Mouse (Mus musculus) liver, embryonic 14.5 days (tissue): ENCODE measurements around the gene Gm10722. TPM values are rescaled to one million over a fixed set of nuclear protein-coding genes. Genes with fewer than 3 reads are reported as not detected.
"Not testable (repeated sequence)": the region's sequence is repeated elsewhere in the genome, so short reads cannot be mapped to it uniquely, and the experiment has no call there.

Experiments used
- ATAC-seq: fragments of 200-750 bp; cut with Nextera tagmentation; 2 replicates; pipeline ENCODE4 v1.8.0; 2017; ENCODE audit warnings: moderate number of reproducible peaks, mild to moderate bottlenecking, moderate library complexity; ENCODE audit not compliant: insufficient read depth
- DNase-seq, 3 experiments: peaks; one replicate each; pipeline ENCODE4 v3.0.0-alpha.2; 2012 to 2013; ENCODE audit warnings: low read depth in 3 of 3, low spot score in 3 of 3
- H3K27ac ChIP-seq: fragments of 300-500 bp; sonication (generic); 2 replicates; pipeline ENCODE4 v1.5.1; 2014; ENCODE audit warnings: moderate library complexity, mild to moderate bottlenecking, control low read depth, inconsistent platforms
- H3K27me3 ChIP-seq: fragments of 300-500 bp; sonication (generic); 2 replicates; pipeline ENCODE4 v1.6.1; 2014; ENCODE audit warnings: mild to moderate bottlenecking, low read length, moderate library complexity; ENCODE audit not compliant: control insufficient read depth, insufficient read depth
- H3K36me3 ChIP-seq: fragments of 300-500 bp; sonication (generic); replicated peaks from 2 replicates; pipeline ENCODE4 v1.6.1; 2014; ENCODE audit warnings: low read depth; ENCODE audit not compliant: control insufficient read depth, insufficient read depth
- H3K4me1 ChIP-seq, 2 experiments: fragments of 200-500 bp in 1 of 2; fragments of 300-500 bp in 1 of 2; sonication (generic) in 1 of 2; replicated peaks; 2 replicates each; pipeline ENCODE4 v1.6.1; 2012 to 2014; ENCODE audit warnings: antibody characterized with exemption in 1 of 2, inconsistent platforms in 1 of 2, low read length in 1 of 2; ENCODE audit not compliant: control insufficient read depth in 2 of 2, insufficient read depth in 2 of 2
- H3K4me2 ChIP-seq: fragments of 300-500 bp; sonication (generic); 2 replicates; pipeline ENCODE4 v1.6.1; 2014; ENCODE audit warnings: low read depth, mild to moderate bottlenecking, control low read depth, moderate library complexity
- H3K4me3 ChIP-seq, 2 experiments: fragments of 200-500 bp in 1 of 2; fragments of 300-500 bp in 1 of 2; sonication (generic) in 1 of 2; 2 replicates each; pipeline ENCODE4 v1.5.1; 2012 to 2014; ENCODE audit warnings: low read depth in 2 of 2, low read length in 2 of 2, mild to moderate bottlenecking in 2 of 2, control low read depth in 1 of 2, inconsistent platforms in 1 of 2, moderate library complexity in 1 of 2; ENCODE audit not compliant: insufficient read depth in 1 of 2
- H3K9ac ChIP-seq: fragments of 300-500 bp; sonication (generic); replicated peaks from 2 replicates; pipeline ENCODE4 v1.6.1; 2014; ENCODE audit warnings: mild to moderate bottlenecking, control low read depth, moderate library complexity
- H3K9me3 ChIP-seq: fragments of 300-500 bp; sonication (generic); 2 replicates; pipeline ENCODE4 v1.6.1; 2016; ENCODE audit warnings: low read length, mixed read lengths; ENCODE audit not compliant: control insufficient read depth
- WGBS: fragments of 180-500 bp; shearing (Covaris S2); extraction: QIAGEN DNeasy Blood & Tissue Kit; methylation state at CpG from one replicate; pipeline ENCODE4 v1.1.7; 2014; ENCODE audit not compliant: insufficient replicate concordance; 5-methylcytosine and 5-hydroxymethylcytosine counted together
- polyA plus RNA-seq, 2 experiments: library from polyadenylated mRNA; depleted of rRNA in 1 of 2; stranded (reverse) in 1 of 2; unstranded in 1 of 2; fragments of >200 nt; fragmentation: Nextera tagmentation in 1 of 2; extraction: Ambion mirVana in 1 of 2; gene quantifications; 2 replicates each; pipeline versions ENCODE4 v1.2.1 to v1.2.3; 2012 to 2014

Gm10722 gene
- polyA plus RNA-seq, 2 experiments, result not detected

GRCm38 (mm10) chr9:3026741-3027140, 26.0 kb downstream of the Gm10722 start:
- not testable (repeated sequence) for H3K27ac ChIP-seq, H3K4me1 ChIP-seq, ATAC-seq, H3K4me3 ChIP-seq, H3K9me3 ChIP-seq, H3K36me3 ChIP-seq, H3K27me3 ChIP-seq, DNase-seq, H3K9ac ChIP-seq, H3K4me2 ChIP-seq
- WGBS, result 55% methylated on average over 9 of the region's 9 CpGs

- peak in 2 of 3 experiments; percentile 52 to 66 for DNase-seq
- not testable (repeated sequence) for H3K4me2 ChIP-seq, H3K27ac ChIP-seq, H3K9ac ChIP-seq, H3K4me1 ChIP-seq, H3K36me3 ChIP-seq, H3K4me3 ChIP-seq, H3K9me3 ChIP-seq, ATAC-seq, H3K27me3 ChIP-seq
- 59% methylated on average over 9 of the region's 9 CpGs for WGBS
These were observed 26.5 kb downstream of the Gm10722 start for GRCm38 (mm10) chr9:3027200-3027599.

GRCm38 (mm10) chr9:3029276-3030000, 28.7 kb downstream of the Gm10722 start:
- H3K4me3 ChIP-seq, H3K36me3 ChIP-seq, H3K27ac ChIP-seq, ATAC-seq, H3K9ac ChIP-seq, H3K9me3 ChIP-seq, DNase-seq, H3K4me1 ChIP-seq, H3K4me2 ChIP-seq, H3K27me3 ChIP-seq: not testable (repeated sequence)
- 51% methylated on average over 12 of the region's 16 CpGs for WGBS

- not testable (repeated sequence) for H3K9me3 ChIP-seq, H3K4me1 ChIP-seq, H3K36me3 ChIP-seq, H3K27me3 ChIP-seq, H3K9ac ChIP-seq, ATAC-seq, H3K4me3 ChIP-seq, H3K4me2 ChIP-seq, H3K27ac ChIP-seq
- peak in 2 of 3 experiments; percentile 96 to 99 for DNase-seq
- WGBS, result 65% methylated on average over 2 of the region's 10 CpGs
These were observed 30.1 kb downstream of the Gm10722 start for GRCm38 (mm10) chr9:3030677-3031318.

- ATAC-seq, result not testable (repeated sequence)
These were observed 33.6 kb downstream of the Gm10722 start, which contains the start of gene Gm17535 for GRCm38 (mm10) chr9:3034299-3034698. TSS of gene Gm17535 (plus strand) at chr9:3034599.

GRCm38 (mm10) chr9:3036577-3036976, 35.9 kb downstream of the Gm10722 start, which contains the start of gene Gm10715:
TSS of gene Gm10715 (plus strand) at chr9:3036877.
- not testable (repeated sequence) for H3K4me1 ChIP-seq, H3K27ac ChIP-seq, H3K4me2 ChIP-seq, H3K36me3 ChIP-seq, H3K9me3 ChIP-seq, H3K9ac ChIP-seq, ATAC-seq, H3K27me3 ChIP-seq, H3K4me3 ChIP-seq, DNase-seq
- WGBS, result 56% methylated on average over 6 of the region's 8 CpGs

More at GRCm38 (mm10) chr9:3034299-3034698, 33.6 kb downstream of the Gm10722 start, which contains the start of gene Gm17535:
- not testable (repeated sequence) for H3K27ac ChIP-seq, H3K27me3 ChIP-seq, H3K9ac ChIP-seq, DNase-seq, H3K4me2 ChIP-seq, H3K36me3 ChIP-seq, H3K9me3 ChIP-seq, H3K4me3 ChIP-seq, H3K4me1 ChIP-seq
- WGBS, result no CpG with 5 or more reads among the region's 8 CpGs

GRCm38 (mm10) chr9:3038161-3038560, 37.4 kb downstream of the Gm10722 start:
- DNase-seq, result peak in 2 of 3 experiments; percentile 14 to 20
- WGBS, result 42% methylated on average over 4 of the region's 4 CpGs
- not testable (repeated sequence) for H3K36me3 ChIP-seq, H3K4me1 ChIP-seq, H3K27me3 ChIP-seq, H3K4me3 ChIP-seq, H3K4me2 ChIP-seq, H3K9me3 ChIP-seq, H3K27ac ChIP-seq, ATAC-seq, H3K9ac ChIP-seq
